Mouse (Mus musculus) bone marrow, adult 2 months (tissue): ENCODE measurements at regions not wholly inside any gene's neighbourhood (a gene's known extent, or its start where the extent isn't known, plus 50 kb on each side); places are given as distances from the start of the nearest gene placed in this dataset.

Source experiments
- H3K27ac ChIP-seq: fragments of 200-500 bp; 2 replicates; pipeline ENCODE4 v1.5.1; 2012; ENCODE audit warnings: low read depth, mild to moderate bottlenecking, control low read depth, inconsistent platforms, low read length; ENCODE audit not compliant: control insufficient read depth, poor library complexity, insufficient read depth
- H3K4me1 ChIP-seq: fragments of 200-500 bp; 2 replicates; pipeline ENCODE4 v1.6.1; 2011; ENCODE audit warnings: low read length; ENCODE audit not compliant: control insufficient read depth, insufficient read depth
- H3K4me3 ChIP-seq: fragments of 200-500 bp; replicated peaks from 2 replicates; pipeline ENCODE3; 2011; ENCODE audit warnings: mild to moderate bottlenecking, low read depth, low read length, control low read depth; ENCODE audit not compliant: control insufficient read depth
- CTCF ChIP-seq: fragments of 200-500 bp; IDR thresholded peaks from 2 replicates; pipeline ENCODE4 v1.5.1; 2011; ENCODE audit warnings: low read length, control low read depth; ENCODE audit not compliant: control insufficient read depth, insufficient read depth
- POLR2A ChIP-seq: fragments of 200-500 bp; IDR thresholded peaks from 2 replicates; pipeline ENCODE4 v1.6.1; 2011; ENCODE audit warnings: low read depth, mild to moderate bottlenecking, control low read depth, low read length, borderline replicate concordance; ENCODE audit not compliant: control insufficient read depth
- whole genome bisulfite sequencing: fragments of 180-500 bp; shearing (Covaris S2); methylation state at CpG from one replicate; pipeline ENCODE4 v1.1.7; 2018; 5-methylcytosine and 5-hydroxymethylcytosine counted together

DNA sequence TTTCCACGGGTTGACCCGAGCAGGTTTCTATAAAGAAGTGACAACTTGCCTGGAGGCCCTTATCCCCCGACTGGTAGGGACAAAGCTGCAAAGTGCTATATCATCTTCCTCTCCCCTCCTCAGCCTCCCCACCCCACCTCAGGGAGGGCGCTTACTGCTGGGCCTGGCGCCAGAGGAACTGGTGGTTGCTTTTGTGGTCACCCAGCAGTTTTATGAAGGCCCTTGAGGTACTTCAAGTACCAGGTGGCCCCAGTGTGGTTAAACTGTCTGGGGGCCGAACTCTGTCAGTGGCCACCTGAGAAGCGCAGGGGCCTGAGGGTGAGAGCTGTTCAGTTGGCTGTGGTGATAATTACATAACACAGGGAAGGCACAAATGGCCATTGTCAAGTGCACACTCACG lies 340.0 kb upstream of the 3110018I06Rik start:
- no peak overlapping the region for H3K4me3 ChIP-seq
- WGBS, result 2% methylated on average over 8 of the region's 8 CpGs
- TF ChIP-seq POLR2A, result no peak
- no peak for TF ChIP-seq CTCF
- H3K27ac ChIP-seq, result no peak overlapping the region
- no peaks in the 10 kb centered on the region for H3K4me1 ChIP-seq

GRCm38 (mm10) chr12:107151089-107151488 lies 337.3 kb upstream of the 3110018I06Rik start:
- H3K4me3 ChIP-seq, result no peak overlapping the region
- no peak overlapping the region for H3K27ac ChIP-seq
- TF ChIP-seq CTCF (no peak), POLR2A (no peak)
- H3K4me1 ChIP-seq, result no peaks in the 10 kb centered on the region
- 35% methylated on average over 5 of the region's 5 CpGs for WGBS

DNA sequence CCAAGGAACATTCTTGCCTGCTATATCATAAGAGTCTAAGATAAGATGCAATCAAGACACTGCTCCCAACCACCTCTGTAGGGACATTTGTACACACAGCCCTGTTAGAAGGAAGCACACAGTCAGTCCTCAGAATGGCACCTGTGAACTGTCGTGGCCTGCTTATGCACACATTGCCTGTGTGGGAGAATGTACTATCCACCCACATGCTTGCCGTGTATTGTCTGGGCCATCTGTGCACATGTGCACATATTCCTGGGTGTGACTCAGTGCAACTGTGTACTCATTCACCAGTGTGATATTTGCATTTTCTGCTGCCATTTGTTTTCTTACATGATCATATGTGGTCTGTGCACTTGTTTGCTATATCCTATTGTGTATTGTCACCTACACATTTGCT lies 333.8 kb upstream of the 3110018I06Rik start:
- Histone ChIP-seq H3K4me3 (no peak overlapping the region), H3K4me1 (no peaks in the 10 kb centered on the region), H3K27ac (no peak overlapping the region)
- no peak for TF ChIP-seq POLR2A
- no peak for TF ChIP-seq CTCF
- WGBS, result 71% methylated on average over 2 of the region's 2 CpGs

- no peaks in the 10 kb centered on the region for H3K4me1 ChIP-seq
Measured at GRCm38 (mm10) chr12:107156791-107157428, 331.5 kb upstream of the 3110018I06Rik start.

GRCm38 (mm10) chr12:107159126-107159525 lies 329.3 kb upstream of the 3110018I06Rik start:
- H3K4me1 ChIP-seq, result no peaks in the 10 kb centered on the region
- H3K4me3 ChIP-seq, result no peak overlapping the region
- 52% methylated on average over 5 of the region's 5 CpGs for WGBS
- H3K27ac ChIP-seq, result no peak overlapping the region
- TF ChIP-seq CTCF, result no peak
- TF ChIP-seq POLR2A, result no peak

More at GRCm38 (mm10) chr12:107156791-107157428, 331.5 kb upstream of the 3110018I06Rik start:
- TF ChIP-seq CTCF (no peak), POLR2A (no peak)
- Histone ChIP-seq H3K4me3 (no peak overlapping the region), H3K27ac (no peak overlapping the region)
- WGBS, result 79% methylated on average over 8 of the region's 8 CpGs

GRCm38 (mm10) chr12:107160137-107160536 lies 328.3 kb upstream of the 3110018I06Rik start:
- WGBS, result 4% methylated on average over 7 of the region's 7 CpGs
- no peak overlapping the region for H3K27ac ChIP-seq
- TF ChIP-seq POLR2A (no peak), CTCF (no peak)

DNA sequence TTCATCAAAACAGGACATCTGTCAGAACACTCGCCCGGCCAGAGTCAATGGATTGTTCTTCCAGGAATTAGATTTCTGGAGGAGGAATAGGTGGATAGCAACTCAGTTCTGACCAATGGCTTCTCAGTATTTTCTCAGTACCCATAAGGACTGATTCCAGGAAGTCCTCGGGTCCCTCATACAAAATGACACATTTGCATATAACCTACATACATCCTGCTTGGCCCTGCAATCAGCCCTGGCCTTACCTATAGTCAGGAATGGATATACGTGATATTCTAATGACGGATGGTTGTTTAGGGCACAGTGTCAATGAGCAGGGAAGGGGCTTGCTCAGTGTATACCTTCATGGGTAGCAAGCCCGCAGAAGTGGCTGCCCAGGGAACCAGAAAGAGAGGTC lies 327.8 kb upstream of the 3110018I06Rik start:
- Histone ChIP-seq H3K4me3 (no peak overlapping the region), H3K27ac (no peak overlapping the region), H3K4me1 (no peaks in the 10 kb centered on the region)
- no peak for TF ChIP-seq POLR2A
- no peak for TF ChIP-seq CTCF
- WGBS, result 38% methylated on average over 6 of the region's 6 CpGs

More at GRCm38 (mm10) chr12:107160137-107160536, 328.3 kb upstream of the 3110018I06Rik start:
- Histone ChIP-seq H3K4me1 (no peaks in the 10 kb centered on the region), H3K4me3 (no peak overlapping the region)

DNA sequence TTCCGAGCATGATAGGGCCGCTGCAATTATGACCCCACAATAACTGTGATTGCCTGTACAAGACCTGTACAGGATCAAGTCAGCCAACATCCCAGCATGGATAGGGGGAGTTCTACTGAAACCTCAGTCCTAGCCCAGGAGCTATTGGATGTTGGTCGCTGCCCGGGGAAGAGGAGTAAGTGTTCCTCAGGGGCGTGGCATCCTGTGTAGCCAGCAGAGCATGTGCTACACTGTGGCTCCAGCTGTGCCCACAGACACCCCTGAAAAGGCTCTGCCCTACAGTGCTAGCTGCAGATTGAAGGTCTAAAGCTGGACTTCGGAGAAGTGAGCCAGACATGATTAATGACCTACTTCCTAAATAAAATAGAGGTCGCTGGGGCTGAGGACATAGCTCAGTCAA lies 317.5 kb upstream of the 3110018I06Rik start:
- H3K27ac ChIP-seq, result no peak overlapping the region
- 36% methylated on average over 7 of the region's 7 CpGs for WGBS
- TF ChIP-seq POLR2A, result no peak
- TF ChIP-seq CTCF, result no peak
- H3K4me1 ChIP-seq, result no peaks in the 10 kb centered on the region
- no peak overlapping the region for H3K4me3 ChIP-seq

DNA sequence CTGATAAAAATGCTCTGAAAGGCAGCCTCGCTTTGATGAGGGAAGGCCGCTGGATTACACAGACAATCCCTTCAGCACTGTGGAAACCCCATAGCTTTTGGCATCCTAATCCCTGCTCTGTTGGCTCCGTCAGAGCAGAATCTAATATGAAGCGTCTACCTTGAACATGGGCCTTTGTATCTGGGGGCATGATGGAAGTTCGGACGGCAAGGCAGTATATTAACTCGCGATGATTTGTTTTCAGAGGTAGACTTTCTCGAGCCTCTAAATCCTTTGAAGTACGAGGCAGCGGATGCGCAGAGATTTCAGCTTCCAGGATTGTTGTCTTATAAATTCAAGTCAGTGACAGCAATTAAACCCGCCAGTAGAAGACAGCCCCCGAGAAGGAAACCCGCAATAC lies 316.8 kb upstream of the 3110018I06Rik start:
- no peaks in the 10 kb centered on the region for H3K4me1 ChIP-seq
- TF ChIP-seq POLR2A (no peak), CTCF (no peak)
- WGBS, result 87% methylated on average over 15 of the region's 15 CpGs
- H3K4me3 ChIP-seq, result no peak overlapping the region
- H3K27ac ChIP-seq, result no peak overlapping the region
